8 mouse cellular contexts compared by ENCODE assay signal in genomic region chr6:108306240-108306639, GRCm38 (mm10).
A peak's percentile ranks its signal among the peaks of the same experiment; 100 is the strongest.
DNase-seq lines count a peak whose midpoint lies in the region; ATAC-seq and TF ChIP-seq lines count a peak whose summit lies in the region.

No protein-coding gene starts in this region.

- H3K27ac ChIP-seq in hindbrain, postnatal 0 days = 0 out of 2 replicates have a peak overlapping the region, but pooled peaks have one; percentile 37
- no peak overlapping the region for H3K27ac ChIP-seq in hindbrain, embryonic 14.5 days
- peak overlapping the region; percentile 84 for H3K27ac ChIP-seq in intestine, embryonic 16.5 days (ENCODE audit: low read length)
- peak overlapping the region; percentile 31 for H3K27ac ChIP-seq in liver, embryonic 15.5 days (replicated peaks)
- H3K27ac ChIP-seq in stomach, embryonic 14.5 days (ENCODE audit: low read length) = peak overlapping the region; percentile 57; the same call in 1 of the 2 replicates
- H3K27ac ChIP-seq in midbrain, embryonic 16.5 days (ENCODE audit: low read length) = no peak overlapping the region

- no peaks in the 10 kb centered on the region for H3K36me3 ChIP-seq in hindbrain, postnatal 0 days (ENCODE audit: insufficient read depth, low read length)
- H3K36me3 ChIP-seq in hindbrain, embryonic 14.5 days (replicated peaks; ENCODE audit: control insufficient read depth, insufficient read depth) = no peaks in the 10 kb centered on the region
- no peaks in the 10 kb centered on the region for H3K36me3 ChIP-seq in intestine, embryonic 16.5 days (ENCODE audit: control insufficient read depth, insufficient read depth, low read length)
- H3K36me3 ChIP-seq in liver, embryonic 15.5 days (replicated peaks) = no peaks in the 10 kb centered on the region
- H3K36me3 ChIP-seq in stomach, embryonic 14.5 days (ENCODE audit: control insufficient read depth, insufficient read depth, low read length) = no peaks in the 10 kb centered on the region
- no peaks in the 10 kb centered on the region for H3K36me3 ChIP-seq in midbrain, embryonic 16.5 days (ENCODE audit: control insufficient read depth, insufficient read depth, low read length)

- no peak overlapping the region for H3K9ac ChIP-seq in hindbrain, postnatal 0 days (replicated peaks; ENCODE audit: low read length)
- H3K9ac ChIP-seq in hindbrain, embryonic 14.5 days = no peak overlapping the region
- peak overlapping the region; percentile 44 for H3K9ac ChIP-seq in intestine, embryonic 16.5 days (ENCODE audit: low read depth, low read length)
- no peak overlapping the region for H3K9ac ChIP-seq in liver, embryonic 15.5 days
- no peak overlapping the region for H3K9ac ChIP-seq in stomach, embryonic 14.5 days (replicated peaks; ENCODE audit: low read depth, low read length)
- no peak overlapping the region for H3K9ac ChIP-seq in midbrain, embryonic 16.5 days (ENCODE audit: low read depth, low read length)

- DNase-seq in hindbrain, postnatal 0 days (ENCODE audit: low spot score) = no peak
- no peak for DNase-seq in hindbrain, embryonic 14.5 days (ENCODE audit: low spot score)
- DNase-seq in gastrocnemius, adult 18-20 months (ENCODE audit: low spot score) = peak; percentile 49
- no peak for DNase-seq in natural killer cell, adult 2 months (ENCODE audit: low spot score in 2 of 2)

- 73% methylated on average over 11 of the region's 11 CpGs for WGBS in hindbrain, postnatal 0 days
- WGBS in hindbrain, embryonic 14.5 days = 78% methylated on average over 11 of the region's 11 CpGs
- WGBS in intestine, embryonic 16.5 days = 32% methylated on average over 11 of the region's 11 CpGs
- WGBS in liver, embryonic 15.5 days (ENCODE audit: insufficient replicate concordance) = 47% methylated on average over 11 of the region's 11 CpGs
- 43% methylated on average over 11 of the region's 11 CpGs for WGBS in stomach, embryonic 14.5 days
- 74% methylated on average over 11 of the region's 11 CpGs for WGBS in midbrain, embryonic 16.5 days

- ATAC-seq in hindbrain, postnatal 0 days = no peak
- no peak for ATAC-seq in hindbrain, embryonic 14.5 days (ENCODE audit: low FRiP score)
- peak; percentile 69 for ATAC-seq in intestine, embryonic 16.5 days
- ATAC-seq in liver, embryonic 15.5 days (ENCODE audit: insufficient read depth) = no peak
- ATAC-seq in stomach, embryonic 14.5 days (ENCODE audit: insufficient number of reproducible peaks, insufficient read depth, low FRiP score, low read depth) = peak; percentile 53; the same call in 1 of the 2 replicates
- no peak for ATAC-seq in midbrain, embryonic 16.5 days

- H3K9me3 ChIP-seq in hindbrain, postnatal 0 days (ENCODE audit: low read length) = no peaks in the 10 kb centered on the region
- no peaks in the 10 kb centered on the region for H3K9me3 ChIP-seq in hindbrain, embryonic 14.5 days (ENCODE audit: control insufficient read depth, low read length)
- H3K9me3 ChIP-seq in intestine, embryonic 16.5 days (ENCODE audit: control insufficient read depth, low read length) = no peaks in the 10 kb centered on the region
- no peaks in the 10 kb centered on the region for H3K9me3 ChIP-seq in liver, embryonic 15.5 days (replicated peaks)
- H3K9me3 ChIP-seq in stomach, embryonic 14.5 days (ENCODE audit: control insufficient read depth, low read depth, low read length) = no peaks in the 10 kb centered on the region
- no peaks in the 10 kb centered on the region for H3K9me3 ChIP-seq in midbrain, embryonic 16.5 days (replicated peaks; ENCODE audit: control insufficient read depth, low read length, poor library complexity, severe bottlenecking)

- peaks cover 3% of the 10 kb centered on the region; the same call in 1 of the 2 replicates for H3K4me1 ChIP-seq in hindbrain, postnatal 0 days (ENCODE audit: insufficient read depth, low read length)
- 0 out of 2 replicates have a peak, but pooled peaks cover 13% of the 10 kb centered on the region for H3K4me1 ChIP-seq in hindbrain, embryonic 14.5 days (replicated peaks; ENCODE audit: control insufficient read depth, insufficient read depth, low read length)
- H3K4me1 ChIP-seq in intestine, embryonic 16.5 days (ENCODE audit: control insufficient read depth, insufficient read depth, low read length) = no peaks in the 10 kb centered on the region
- H3K4me1 ChIP-seq in liver, embryonic 15.5 days (replicated peaks) = peaks cover 12% of the 10 kb centered on the region
- H3K4me1 ChIP-seq in stomach, embryonic 14.5 days (ENCODE audit: control insufficient read depth, insufficient read depth, low read length) = peaks cover 16% of the 10 kb centered on the region; the same call in 1 of the 2 replicates
- H3K4me1 ChIP-seq in midbrain, embryonic 16.5 days (ENCODE audit: control insufficient read depth, insufficient read depth, low read length) = peaks cover 10% of the 10 kb centered on the region

- 0 out of 2 replicates have a peak overlapping the region, but pooled peaks have one; percentile 27 for H3K4me2 ChIP-seq in hindbrain, postnatal 0 days (ENCODE audit: low read depth, low read length)
- no peak overlapping the region for H3K4me2 ChIP-seq in hindbrain, embryonic 14.5 days (replicated peaks)
- H3K4me2 ChIP-seq in intestine, embryonic 16.5 days (ENCODE audit: low read depth, low read length) = peak overlapping the region; percentile 41
- peak overlapping the region; percentile 56 for H3K4me2 ChIP-seq in liver, embryonic 15.5 days
- peak overlapping the region; percentile 11; the same call in 1 of the 2 replicates for H3K4me2 ChIP-seq in stomach, embryonic 14.5 days (replicated peaks; ENCODE audit: low read depth, low read length)
- H3K4me2 ChIP-seq in midbrain, embryonic 16.5 days (ENCODE audit: low read length) = no peak overlapping the region

- no peaks in the 10 kb centered on the region for H3K27me3 ChIP-seq in hindbrain, postnatal 0 days (ENCODE audit: insufficient read depth, low read length)
- H3K27me3 ChIP-seq in hindbrain, embryonic 14.5 days (ENCODE audit: control insufficient read depth, insufficient read depth, low read length) = no peaks in the 10 kb centered on the region
- no peaks in the 10 kb centered on the region for H3K27me3 ChIP-seq in intestine, embryonic 16.5 days (replicated peaks; ENCODE audit: control insufficient read depth, insufficient read depth, low read length)
- H3K27me3 ChIP-seq in liver, embryonic 15.5 days = no peaks in the 10 kb centered on the region
- H3K27me3 ChIP-seq in stomach, embryonic 14.5 days (ENCODE audit: control insufficient read depth, insufficient read depth, low read length) = no peaks in the 10 kb centered on the region
- no peaks in the 10 kb centered on the region for H3K27me3 ChIP-seq in midbrain, embryonic 16.5 days (ENCODE audit: control insufficient read depth, insufficient read depth, low read depth, low read length)

- H3K4me3 ChIP-seq in hindbrain, postnatal 0 days (ENCODE audit: low read length) = no peak overlapping the region
- H3K4me3 ChIP-seq in hindbrain, embryonic 14.5 days (replicated peaks; ENCODE audit: low read length) = no peak overlapping the region
- peak overlapping the region; percentile 13; the same call in 1 of the 2 replicates for H3K4me3 ChIP-seq in intestine, embryonic 16.5 days (ENCODE audit: low read length)
- H3K4me3 ChIP-seq in liver, embryonic 15.5 days (replicated peaks) = peak overlapping the region; percentile 29; the same call in 1 of the 2 replicates
- H3K4me3 ChIP-seq in stomach, embryonic 14.5 days (ENCODE audit: low read depth, low read length) = no peak overlapping the region
- H3K4me3 ChIP-seq in midbrain, embryonic 16.5 days (ENCODE audit: low read depth, low read length) = no peak overlapping the region

- TF ChIP-seq CTCF in hindbrain, postnatal 0 days (IDR thresholded peaks at IDR 0.05; ENCODE audit: low read depth) = no peak

Comparison
In these comparisons a context has a peak if more than half of its experiments do, and no peak if none do; other contexts are left out.
1. H3K27ac ChIP-seq: peak in hindbrain, postnatal 0 days (single experiment), intestine, embryonic 16.5 days (single experiment), liver, embryonic 15.5 days (single experiment) and stomach, embryonic 14.5 days (single experiment); none in hindbrain, embryonic 14.5 days (single experiment) and midbrain, embryonic 16.5 days (single experiment).
2. H3K4me2 ChIP-seq: peak in hindbrain, postnatal 0 days (single experiment), intestine, embryonic 16.5 days (single experiment), liver, embryonic 15.5 days (single experiment) and stomach, embryonic 14.5 days (single experiment); none in hindbrain, embryonic 14.5 days (single experiment) and midbrain, embryonic 16.5 days (single experiment).
3. ATAC-seq: peak in intestine, embryonic 16.5 days (single experiment) and stomach, embryonic 14.5 days (single experiment); none in hindbrain, postnatal 0 days (single experiment), hindbrain, embryonic 14.5 days (single experiment), liver, embryonic 15.5 days (single experiment) and midbrain, embryonic 16.5 days (single experiment).
4. H3K4me3 ChIP-seq: peak in intestine, embryonic 16.5 days (single experiment) and liver, embryonic 15.5 days (single experiment); none in hindbrain, postnatal 0 days (single experiment), hindbrain, embryonic 14.5 days (single experiment), stomach, embryonic 14.5 days (single experiment) and midbrain, embryonic 16.5 days (single experiment).